Mouse (Mus musculus) limb, embryonic 15.5 days (tissue): ENCODE data around the gene Adh4. TPM values are rescaled to one million over a fixed set of nuclear protein-coding genes. Genes with fewer than 3 reads are reported as not detected.

Experiments
- ATAC-seq: fragments of 200-750 bp; cut with Nextera tagmentation; 2 replicates; pipeline ENCODE4 v1.8.0; 2017; ENCODE audit warnings: low read depth, moderate TSS enrichment; ENCODE audit not compliant: insufficient number of reproducible peaks, low FRiP score, low TSS enrichment
- H3K27ac ChIP-seq: fragments of 300-500 bp; sonication (generic); 2 replicates; pipeline ENCODE4 v1.5.1; 2015; ENCODE audit warnings: moderate library complexity, mild to moderate bottlenecking, inconsistent platforms
- H3K27me3 ChIP-seq: fragments of 300-500 bp; sonication (generic); 2 replicates; pipeline ENCODE4 v1.6.1; 2015; ENCODE audit warnings: inconsistent platforms
- H3K36me3 ChIP-seq: fragments of 300-500 bp; sonication (generic); 2 replicates; pipeline ENCODE4 v1.6.1; 2015; ENCODE audit warnings: inconsistent platforms
- H3K4me1 ChIP-seq: fragments of 300-500 bp; sonication (generic); 2 replicates; pipeline ENCODE4 v1.6.1; 2015; ENCODE audit warnings: inconsistent platforms
- H3K4me2 ChIP-seq: fragments of 300-500 bp; sonication (generic); 2 replicates; pipeline ENCODE4 v1.6.1; 2015; ENCODE audit warnings: mild to moderate bottlenecking, inconsistent platforms
- H3K4me3 ChIP-seq: fragments of 300-500 bp; sonication (generic); 2 replicates; pipeline ENCODE4 v1.5.1; 2015; ENCODE audit warnings: mild to moderate bottlenecking, inconsistent platforms
- H3K9ac ChIP-seq: fragments of 300-500 bp; sonication (generic); 2 replicates; pipeline ENCODE4 v1.6.1; 2015; ENCODE audit warnings: inconsistent platforms
- H3K9me3 ChIP-seq: fragments of 300-500 bp; sonication (generic); 2 replicates; pipeline ENCODE4 v1.6.1; 2016; ENCODE audit warnings: inconsistent platforms
- WGBS: fragments of 180-500 bp; shearing (Covaris S2); methylation state at CpG from one replicate; pipeline ENCODE4 v1.1.7; 2015; 5-methylcytosine and 5-hydroxymethylcytosine counted together
- polyA plus RNA-seq: library from polyadenylated mRNA; unstranded; fragments of >200 nt; fragmentation: Nextera tagmentation; extraction: Ambion mirVana; gene quantifications from 2 replicates; pipeline ENCODE4 v1.2.1, GENCODE M21; 2015

Gene Adh4
- polyA plus RNA-seq, 1 experiment from 2014 or later, result 0.18 TPM

DNA sequence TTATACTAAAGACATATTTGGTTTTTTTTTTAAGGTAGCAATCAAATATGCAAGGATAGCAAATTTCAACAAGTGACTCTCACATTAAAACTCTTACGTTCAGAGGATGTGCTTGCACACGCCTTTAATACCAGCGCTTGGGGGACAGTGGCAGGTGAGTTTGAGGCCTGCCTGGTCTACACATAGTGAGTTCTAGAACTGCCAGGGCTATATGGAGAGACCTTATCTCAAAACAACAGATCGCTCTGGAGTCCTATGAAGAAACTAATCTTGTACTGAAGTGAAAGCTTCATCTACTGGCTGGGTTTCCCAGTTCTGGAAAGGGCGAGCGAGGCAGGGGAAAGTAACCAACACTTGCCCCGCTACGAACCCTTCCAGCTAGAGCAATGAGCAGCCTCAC lies 64.2 kb downstream of the Adh4 start:
- Histone ChIP-seq H3K27me3 (no peaks in the 10 kb centered on the region), H3K4me2 (no peak overlapping the region), H3K27ac (no peak overlapping the region), H3K36me3 (peaks cover 23% of the 10 kb centered on the region), H3K4me1 (no peaks in the 10 kb centered on the region), H3K9ac (no peak overlapping the region), H3K4me3 (no peak overlapping the region), H3K9me3 (no peaks in the 10 kb centered on the region)
- 93% methylated on average over 8 of the region's 8 CpGs for WGBS
- no peak for ATAC-seq

Other genes with a start within 250 kb of the Adh4 start
- 0.10 TPM in 1 of 2 replicates, not detected in the other for gene 4930579F01Rik, start 221.6 kb upstream of the Adh4 start, polyA plus RNA-seq
- 4.1 and 5.2 TPM in 2 replicates for gene Adh7, start 197.7 kb upstream of the Adh4 start, polyA plus RNA-seq
- gene Adh1, start 154.5 kb upstream of the Adh4 start, polyA plus RNA-seq, result 44.7 and 62.9 TPM in 2 replicates
- 0.14 and 0.21 TPM in 2 replicates for gene Adh6a, start 102.2 kb upstream of the Adh4 start, polyA plus RNA-seq
- gene Adh6b, start 73.7 kb upstream of the Adh4 start, polyA plus RNA-seq, result 2.3 and 2.5 TPM in 2 replicates
- 154 and 166 TPM in 2 replicates for gene Adh5, start 27.6 kb downstream of the Adh4 start, polyA plus RNA-seq
- 38.5 and 38.9 TPM in 2 replicates for gene Metap1, start 74.0 kb downstream of the Adh4 start, polyA plus RNA-seq
- gene Eif4e, start 110.7 kb downstream of the Adh4 start, polyA plus RNA-seq, result 297 and 325 TPM in 2 replicates